Comparison of ENCODE assay signal across 7 mouse cellular contexts in the genomic region with DNA sequence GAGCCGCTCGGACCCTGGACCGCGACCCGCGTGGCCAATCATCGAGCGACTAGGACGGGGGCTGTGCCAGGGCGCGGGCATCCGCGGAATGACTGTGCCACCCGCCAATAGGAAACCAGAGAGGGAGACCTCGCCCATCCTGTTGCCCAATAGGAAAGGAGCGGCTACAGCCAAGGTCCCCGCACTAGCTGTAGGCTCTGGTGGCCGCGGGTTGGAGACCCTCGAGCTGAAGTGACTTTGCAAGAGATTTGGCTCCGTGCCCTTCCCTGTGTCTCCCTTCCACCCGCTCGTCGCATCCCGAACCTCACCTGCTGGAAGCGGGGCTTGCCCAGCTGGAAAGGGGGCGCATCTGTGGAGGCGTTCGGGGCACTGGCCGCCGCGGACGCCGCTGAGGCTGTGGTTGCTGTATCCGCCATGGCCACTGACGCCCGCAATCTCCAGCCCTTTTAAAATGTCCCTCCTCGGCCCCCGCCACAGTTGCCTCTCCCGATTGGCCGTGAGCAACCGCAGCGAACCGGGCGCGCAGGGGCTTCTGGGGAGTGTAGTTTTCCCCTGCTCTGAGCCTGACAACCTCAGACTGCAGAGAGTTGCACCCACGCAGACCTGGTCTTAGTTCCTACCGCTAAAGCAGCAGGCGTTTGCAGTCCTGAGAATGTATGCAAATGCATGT. TPM values are rescaled to one million over a fixed set of nuclear protein-coding genes. Genes with fewer than 3 reads are reported as not detected.
DNase-seq lines count a peak whose midpoint lies in the region; ATAC-seq lines count a peak whose summit lies in the region.

Sfxn5 (minus strand) TSS at position 423 of the 670 bp plus-strand sequence.

- peak; percentile 97 for ATAC-seq in embryonic facial prominence, embryonic 12.5 days (ENCODE audit: insufficient number of reproducible peaks, insufficient read depth, low FRiP score, low TSS enrichment)
- ATAC-seq in limb, embryonic 11.5 days (ENCODE audit: insufficient number of reproducible peaks, low FRiP score, low TSS enrichment, low read depth) = peak; percentile 98
- peak; percentile 97 for ATAC-seq in midbrain, embryonic 14.5 days (ENCODE audit: low FRiP score, low TSS enrichment)

- H3K4me1 ChIP-seq in embryonic facial prominence, embryonic 12.5 days = 0 out of 2 replicates have a peak, but pooled peaks cover 6% of the 10 kb centered on the region
- no peaks in the 10 kb centered on the region for H3K4me1 ChIP-seq in limb, embryonic 11.5 days (ENCODE audit: control insufficient read depth, insufficient read depth, low read length)
- peaks cover 7% of the 10 kb centered on the region; the same call in 1 of the 2 replicates for H3K4me1 ChIP-seq in midbrain, embryonic 14.5 days (ENCODE audit: control insufficient read depth, insufficient read depth, low read length)

- peak; percentile 96 for DNase-seq in adrenal gland, postnatal 25 days
- DNase-seq in heart, adult 11 months = peak; percentile 100
- peak; percentile 96 for DNase-seq in kidney, adult 18-20 months
- DNase-seq in limb, embryonic 11.5 days (ENCODE audit: low spot score) = peak; percentile 98
- DNase-seq in midbrain, embryonic 14.5 days = peak; percentile 97
- peak; percentile 89 to 94 for DNase-seq in spleen, adult 18-20 months

- peak within 1 kb of the TSS; percentile 57 for H3K4me3 ChIP-seq in embryonic facial prominence, embryonic 12.5 days
- H3K4me3 ChIP-seq in limb, embryonic 11.5 days (ENCODE audit: low read depth, low read length) = peak within 1 kb of the TSS; percentile 65
- H3K4me3 ChIP-seq in midbrain, embryonic 14.5 days (replicated peaks; ENCODE audit: low read depth, low read length) = peak within 1 kb of the TSS; percentile 66

- H3K27ac ChIP-seq in embryonic facial prominence, embryonic 12.5 days = peak within 1 kb of the TSS; percentile 85; the same call in 1 of the 2 replicates
- peak within 1 kb of the TSS; percentile 72; the same call in 1 of the 2 replicates for H3K27ac ChIP-seq in limb, embryonic 11.5 days (replicated peaks; ENCODE audit: low read depth, low read length)
- H3K27ac ChIP-seq in midbrain, embryonic 14.5 days (replicated peaks; ENCODE audit: low read depth, low read length) = peak within 1 kb of the TSS; percentile 93

- no peaks in the 10 kb centered on the region for H3K9me3 ChIP-seq in embryonic facial prominence, embryonic 12.5 days
- no peaks in the 10 kb centered on the region for H3K9me3 ChIP-seq in limb, embryonic 11.5 days (ENCODE audit: control insufficient read depth, low read length)
- H3K9me3 ChIP-seq in midbrain, embryonic 14.5 days (ENCODE audit: control insufficient read depth, low read length) = no peaks in the 10 kb centered on the region

- H3K9ac ChIP-seq in embryonic facial prominence, embryonic 12.5 days = peak within 1 kb of the TSS; percentile 61
- peak within 1 kb of the TSS; percentile 68 for H3K9ac ChIP-seq in limb, embryonic 11.5 days (ENCODE audit: low read length)
- peak within 1 kb of the TSS; percentile 70 for H3K9ac ChIP-seq in midbrain, embryonic 14.5 days (replicated peaks; ENCODE audit: low read length)

- H3K27me3 ChIP-seq in embryonic facial prominence, embryonic 12.5 days = peaks cover 11% of the 10 kb centered on the region; the same call in 1 of the 2 replicates
- H3K27me3 ChIP-seq in limb, embryonic 11.5 days (ENCODE audit: control insufficient read depth, insufficient read depth, low read length) = peaks cover 7% of the 10 kb centered on the region
- no peaks in the 10 kb centered on the region; the same call in 1 of the 2 replicates for H3K27me3 ChIP-seq in midbrain, embryonic 14.5 days (ENCODE audit: control insufficient read depth, insufficient read depth, low read length)

- peak within 1 kb of the TSS; percentile 95 for H3K4me2 ChIP-seq in embryonic facial prominence, embryonic 12.5 days (replicated peaks)
- peak within 1 kb of the TSS; percentile 99 for H3K4me2 ChIP-seq in limb, embryonic 11.5 days (ENCODE audit: low read depth, severe bottlenecking)
- peak within 1 kb of the TSS; percentile 99 for H3K4me2 ChIP-seq in midbrain, embryonic 14.5 days (ENCODE audit: low read length)

- under 1% methylated on average over 49 of the region's 49 CpGs for WGBS in embryonic facial prominence, embryonic 12.5 days
- under 1% methylated on average over 49 of the region's 49 CpGs for WGBS in limb, embryonic 11.5 days
- under 1% methylated on average over 49 of the region's 49 CpGs for WGBS in midbrain, embryonic 14.5 days

- H3K36me3 ChIP-seq in embryonic facial prominence, embryonic 12.5 days = 0 out of 2 replicates have a peak, but pooled peaks cover 4% of the 10 kb centered on the region
- no peaks in the 10 kb centered on the region for H3K36me3 ChIP-seq in limb, embryonic 11.5 days (ENCODE audit: control insufficient read depth, insufficient read depth, low read length)
- peaks cover 11% of the 10 kb centered on the region; the same call in 1 of the 2 replicates for H3K36me3 ChIP-seq in midbrain, embryonic 14.5 days (ENCODE audit: control insufficient read depth, insufficient read depth, low read length)

RNA-seq across cellular contexts. Expression of gene Sfxn5, which starts in this region (rescaled TPM):
- 19.8 and 23.0 TPM in 2 replicates for total RNA-seq in adrenal gland, postnatal 25 days (2021)
- polyA plus RNA-seq in embryonic facial prominence, embryonic 12.5 days (2016; fragmentation: Nextera tagmentation; extraction: Ambion mirVana) = 7.2 and 8.1 TPM in 2 replicates
- polyA plus RNA-seq in limb, embryonic 11.5 days (2014; fragmentation: Nextera tagmentation; extraction: Ambion mirVana) = 4.8 and 6.7 TPM in 2 replicates
- 15.6 and 24.0 TPM in 2 replicates for polyA plus RNA-seq in midbrain, embryonic 14.5 days (2014; fragmentation: Nextera tagmentation; extraction: Ambion mirVana)

Comparison
In these comparisons a context has a peak if more than half of its experiments do, and no peak if none do; other contexts are left out.
1. Peak in every context shown above with its lines: DNase-seq, ATAC-seq, H3K4me3 ChIP-seq and H3K27ac ChIP-seq.